Mouse (Mus musculus) MEL (cell line): ENCODE results near the gene Hacd2. TPM values are rescaled to one million over a fixed set of nuclear protein-coding genes. Genes with fewer than 3 reads are reported as not detected.

Experiments used
- DNase-seq: peaks from one replicate; pipeline ENCODE4 v3.0.0; 2011; ENCODE audit warnings: low read depth, low spot score
- H3K27ac ChIP-seq: 2 replicates; pipeline ENCODE4 v1.5.1; 2012; ENCODE audit warnings: low read depth, mild to moderate bottlenecking, control low read depth, low read length, moderate library complexity; ENCODE audit not compliant: control insufficient read depth
- H3K27me3 ChIP-seq, 2 experiments: fragments of 150-350 bp in 1 of 2; sonication (generic) in 1 of 2; 2 replicates each; pipeline ENCODE4 v1.6.1; 2012; ENCODE audit warnings: low read length in 2 of 2, mild to moderate bottlenecking in 2 of 2, improper control_type of control experiment in 1 of 2, moderate library complexity in 1 of 2; ENCODE audit not compliant: insufficient read depth in 2 of 2, control insufficient read depth in 1 of 2
- H3K36me3 ChIP-seq, 2 experiments: 2 replicates each; pipeline ENCODE4 v1.6.1; 2012 to 2014; ENCODE audit warnings: low read length in 2 of 2, improper control_type of control experiment in 1 of 2, inconsistent platforms in 1 of 2, mild to moderate bottlenecking in 1 of 2; ENCODE audit not compliant: insufficient read depth in 2 of 2, control insufficient read depth in 1 of 2
- H3K4me1 ChIP-seq, 2 experiments: fragments of 150-350 bp in 1 of 2; sonication (generic) in 1 of 2; 2 replicates each; pipeline ENCODE4 v1.6.1; 2012; ENCODE audit warnings: low read length in 2 of 2, improper control_type of control experiment in 1 of 2, mild to moderate bottlenecking in 1 of 2; ENCODE audit not compliant: insufficient read depth in 2 of 2, control insufficient read depth in 1 of 2
- H3K4me3 ChIP-seq, 2 experiments: fragments of 150-350 bp in 1 of 2; sonication (generic) in 1 of 2; 2 replicates each; pipeline ENCODE4 v1.5.1; 2012; ENCODE audit warnings: low read depth in 2 of 2, low read length in 2 of 2, mild to moderate bottlenecking in 2 of 2, moderate library complexity in 2 of 2, control low read depth in 1 of 2, improper control_type of control experiment in 1 of 2; ENCODE audit not compliant: control insufficient read depth in 1 of 2, insufficient read depth in 1 of 2
- H3K79me2 ChIP-seq: 2 replicates; pipeline ENCODE4 v1.6.1; 2012; ENCODE audit warnings: mild to moderate bottlenecking, low read length, moderate library complexity; ENCODE audit not compliant: control insufficient read depth, poor library complexity, insufficient read depth
- H3K9ac ChIP-seq: 2 replicates; pipeline ENCODE4 v1.6.1; 2012; ENCODE audit warnings: low read depth, mild to moderate bottlenecking, control low read depth, low read length, moderate library complexity; ENCODE audit not compliant: control insufficient read depth, poor library complexity, severe bottlenecking
- H3K9me3 ChIP-seq: fragments of 150-350 bp; sonication (generic); replicated peaks from 2 replicates; pipeline ENCODE4 v1.6.1; 2012; ENCODE audit warnings: mild to moderate bottlenecking, low read length, improper control_type of control experiment, moderate library complexity; ENCODE audit not compliant: insufficient read depth
- ELF1 ChIP-seq: IDR thresholded peaks from 2 replicates; pipeline ENCODE4 v1.6.1; 2014; ENCODE audit warnings: low read depth, mild to moderate bottlenecking, inconsistent platforms, low read length, improper control_type of control experiment, moderate library complexity
- ETS1 ChIP-seq: IDR thresholded peaks from 2 replicates; pipeline ENCODE4 v1.6.1; 2012; ENCODE audit warnings: low read depth, mild to moderate bottlenecking, inconsistent platforms, low read length, improper control_type of control experiment, moderate library complexity
- HCFC1 ChIP-seq: IDR thresholded peaks from 2 replicates; pipeline ENCODE4 v1.6.1; 2012; ENCODE audit warnings: low read depth, mild to moderate bottlenecking, inconsistent platforms, low read length, improper control_type of control experiment, moderate library complexity
- KAT2A ChIP-seq: conservative IDR thresholded peaks from 2 replicates; pipeline ENCODE4 v1.6.1; 2012; ENCODE audit warnings: low read depth, low read length, improper control_type of control experiment, inconsistent platforms
- MAZ ChIP-seq: IDR thresholded peaks from 2 replicates; pipeline ENCODE4 v1.6.1; 2012; ENCODE audit warnings: low read depth, mild to moderate bottlenecking, inconsistent platforms, low read length, improper control_type of control experiment
- MEF2A ChIP-seq: IDR thresholded peaks from 2 replicates; pipeline ENCODE4 v1.6.1; 2014; ENCODE audit warnings: low read depth, mild to moderate bottlenecking, inconsistent platforms, low read length, improper control_type of control experiment; ENCODE audit not compliant: poor library complexity, insufficient replicate concordance, severe bottlenecking; ENCODE audit errors: extremely low read depth
- MYC ChIP-seq: IDR thresholded peaks from 2 replicates; pipeline ENCODE4 v1.6.1; 2011; ENCODE audit warnings: low read depth, mild to moderate bottlenecking, low read length, improper control_type of control experiment, moderate library complexity
- NELFE ChIP-seq: IDR thresholded peaks from 2 replicates; pipeline ENCODE4 v1.6.1; 2011; ENCODE audit warnings: low read depth, low read length, improper control_type of control experiment
- NRF1 ChIP-seq: IDR thresholded peaks from 2 replicates; pipeline ENCODE4 v1.6.1; 2014; ENCODE audit warnings: low read depth, mild to moderate bottlenecking, inconsistent platforms, low read length, improper control_type of control experiment, moderate library complexity; ENCODE audit not compliant: poor library complexity, insufficient read depth, severe bottlenecking
- POLR2AphosphoS2 ChIP-seq: IDR thresholded peaks from 2 replicates; pipeline ENCODE4 v1.6.1; 2011; ENCODE audit warnings: low read length, improper control_type of control experiment
- RCOR1 ChIP-seq: IDR thresholded peaks from 2 replicates; pipeline ENCODE4 v1.6.1; 2012; ENCODE audit warnings: low read depth, mild to moderate bottlenecking, inconsistent platforms, low read length, improper control_type of control experiment
- SIN3A ChIP-seq: IDR thresholded peaks from 2 replicates; pipeline ENCODE4 v1.6.1; 2012; ENCODE audit warnings: low read length, improper control_type of control experiment, inconsistent platforms
- UBTF ChIP-seq: IDR thresholded peaks from 2 replicates; pipeline ENCODE4 v1.6.1; 2012; ENCODE audit warnings: low read depth, mild to moderate bottlenecking, inconsistent platforms, low read length, improper control_type of control experiment, moderate library complexity, borderline replicate concordance; ENCODE audit not compliant: insufficient read depth
- ZKSCAN1 ChIP-seq: IDR thresholded peaks from 2 replicates; pipeline ENCODE4 v1.6.1; 2012; ENCODE audit warnings: low read depth, mild to moderate bottlenecking, inconsistent platforms, low read length, improper control_type of control experiment, moderate library complexity
- ZNF384 ChIP-seq: IDR thresholded peaks from 2 replicates; pipeline ENCODE4 v1.6.1; 2012; ENCODE audit warnings: low read depth, mild to moderate bottlenecking, inconsistent platforms, low read length, improper control_type of control experiment
- polyA plus RNA-seq, 2 experiments: library from polyadenylated mRNA; stranded (reverse) in 1 of 2; unstranded in 1 of 2; fragments of >175 nt in 1 of 2; fragments of >200 nt in 1 of 2; gene quantifications; 2 replicates each; pipeline versions ENCODE4 v1.2.1 to v1.2.4; 2012; ENCODE audit warnings: low replicate concordance in 2 of 2, low read depth in 1 of 2; ENCODE audit not compliant: insufficient read length in 2 of 2, insufficient read depth in 1 of 2, missing spikeins in 1 of 2
- total RNA-seq: library from RNA; depleted of rRNA; stranded (reverse); fragments of 300-350 nt; gene quantifications from 2 replicates; pipeline ENCODE4 v1.2.3, GENCODE M21; 2012

The Hacd2 gene
- total and polyA plus RNA-seq, 3 experiments = 16.9 to 40.3 TPM; not detected in 1

- no peaks in the 10 kb centered on the region for H3K36me3 ChIP-seq
- no peaks in the 10 kb centered on the region for H3K27me3 ChIP-seq
- H3K9me3 ChIP-seq = no peaks in the 10 kb centered on the region
- H3K4me3 ChIP-seq = no peak overlapping the region
- H3K79me2 ChIP-seq = no peaks in the 10 kb centered on the region
- no peak for DNase-seq
- H3K9ac ChIP-seq = no peak overlapping the region
- H3K4me1 ChIP-seq = no peaks in the 10 kb centered on the region
- TF ChIP-seq MYC = no peak
- no peak for TF ChIP-seq ZNF384
- TF ChIP-seq ELF1 = no peak
- no peak for TF ChIP-seq MEF2A
- no peak for TF ChIP-seq HCFC1
- no peak for TF ChIP-seq ETS1
- no peak for TF ChIP-seq KAT2A
- TF ChIP-seq, all 39 proteins: peak for 0
- H3K27ac ChIP-seq = no peak overlapping the region
These were observed 123.9 kb downstream of the Hacd2 start for GRCm38 (mm10) chr16:35146153-35146552.

GRCm38 (mm10) chr16:35153146-35153755 lies 131.0 kb downstream of the Hacd2 start:
- Histone ChIP-seq H3K9me3 (no peaks in the 10 kb centered on the region), H3K4me1 (no peaks in the 10 kb centered on the region), H3K27ac (no peak overlapping the region), H3K36me3 (no peaks in the 10 kb centered on the region), H3K79me2 (no peaks in the 10 kb centered on the region), H3K4me3 (no peak overlapping the region), H3K27me3 (no peaks in the 10 kb centered on the region), H3K9ac (no peak overlapping the region)
- TF ChIP-seq KAT2A (no peak), MYC (no peak), POLR2AphosphoS2 (no peak), SIN3A (no peak), NRF1 (no peak), ZKSCAN1 (no peak), NELFE (no peak), MAZ (no peak), RCOR1 (no peak), UBTF (no peak)
- no peak for DNase-seq
